Mouse (Mus musculus) left cerebral cortex, adult 9 months (tissue): ENCODE measurements around the gene Sparcl1.

ENCODE experiments used
- DNase-seq, 2 experiments: peaks; one replicate each; pipeline ENCODE4 v3.0.0; 2022; ENCODE audit warnings: low spot score in 2 of 2

The Sparcl1 gene

GRCm38 (mm10) chr5:104113491-104114172 is at the start of gene Sparcl1:
Gene Sparcl1 (minus strand): TSS chr5:104113733.
- peak in 1 of 2 experiments; percentile 71 for DNase-seq

- no peak for DNase-seq
Measured at GRCm38 (mm10) chr5:104161390-104161789, 47.9 kb upstream of the Sparcl1 start.

- DNase-seq, result no peak
Measured at GRCm38 (mm10) chr5:104160581-104160980, 47.0 kb upstream of the Sparcl1 start.

- peak in 1 of 2 experiments; percentile 53 for DNase-seq
Measured at GRCm38 (mm10) chr5:104158332-104159052, 45.0 kb upstream of the Sparcl1 start.

GRCm38 (mm10) chr5:104157701-104158100 is 44.2 kb upstream of the Sparcl1 start:
- DNase-seq, result no peak

- DNase-seq, result no peak
Measured at GRCm38 (mm10) chr5:104150196-104150595, 36.7 kb upstream of the Sparcl1 start.

- no peak for DNase-seq
Measured at GRCm38 (mm10) chr5:104149349-104149748, 35.8 kb upstream of the Sparcl1 start.

GRCm38 (mm10) chr5:104144057-104144456 is 30.5 kb upstream of the Sparcl1 start:
- no peak for DNase-seq

GRCm38 (mm10) chr5:104141067-104141466 is 27.5 kb upstream of the Sparcl1 start:
- DNase-seq, result no peak

GRCm38 (mm10) chr5:104137920-104138541 is 24.5 kb upstream of the Sparcl1 start:
- DNase-seq, result no peak

- no peak for DNase-seq
Measured at GRCm38 (mm10) chr5:104133752-104134151, 20.2 kb upstream of the Sparcl1 start.

GRCm38 (mm10) chr5:104131544-104131943 is 18.0 kb upstream of the Sparcl1 start:
- no peak for DNase-seq

GRCm38 (mm10) chr5:104130891-104131290 is 17.4 kb upstream of the Sparcl1 start:
- DNase-seq, result no peak

GRCm38 (mm10) chr5:104128281-104129031 is 14.9 kb upstream of the Sparcl1 start:
- DNase-seq, result no peak

- DNase-seq, result no peak
Measured at GRCm38 (mm10) chr5:104127351-104127750, 13.8 kb upstream of the Sparcl1 start.

GRCm38 (mm10) chr5:104126561-104127320 is 13.2 kb upstream of the Sparcl1 start:
- DNase-seq, result no peak

- DNase-seq, result no peak
Measured at GRCm38 (mm10) chr5:104124016-104124658, 10.6 kb upstream of the Sparcl1 start.

GRCm38 (mm10) chr5:104115890-104116289 is 2.4 kb upstream of the Sparcl1 start:
- no peak for DNase-seq

- DNase-seq, result no peak
Measured at GRCm38 (mm10) chr5:104115118-104115517, 1.6 kb upstream of the Sparcl1 start.

GRCm38 (mm10) chr5:104112511-104112910 is 1.0 kb downstream of the Sparcl1 start:
- peak in 1 of 2 experiments; percentile 48 for DNase-seq

- no peak for DNase-seq
Measured at GRCm38 (mm10) chr5:104112016-104112415, 1.5 kb downstream of the Sparcl1 start.
